Mouse (Mus musculus) limb, embryonic 15.5 days (tissue): ENCODE results near the gene Lifr. TPM values are rescaled to one million over a fixed set of nuclear protein-coding genes. Genes with fewer than 3 reads are reported as not detected.

ENCODE experiments used
- ATAC-seq: fragments of 200-750 bp; cut with Nextera tagmentation; 2 replicates; pipeline ENCODE4 v1.8.0; 2017; ENCODE audit warnings: low read depth, moderate TSS enrichment; ENCODE audit not compliant: insufficient number of reproducible peaks, low FRiP score, low TSS enrichment
- H3K27ac ChIP-seq: fragments of 300-500 bp; sonication (generic); 2 replicates; pipeline ENCODE4 v1.5.1; 2015; ENCODE audit warnings: moderate library complexity, mild to moderate bottlenecking, inconsistent platforms
- H3K27me3 ChIP-seq: fragments of 300-500 bp; sonication (generic); 2 replicates; pipeline ENCODE4 v1.6.1; 2015; ENCODE audit warnings: inconsistent platforms
- H3K36me3 ChIP-seq: fragments of 300-500 bp; sonication (generic); 2 replicates; pipeline ENCODE4 v1.6.1; 2015; ENCODE audit warnings: inconsistent platforms
- H3K4me1 ChIP-seq: fragments of 300-500 bp; sonication (generic); 2 replicates; pipeline ENCODE4 v1.6.1; 2015; ENCODE audit warnings: inconsistent platforms
- H3K4me2 ChIP-seq: fragments of 300-500 bp; sonication (generic); 2 replicates; pipeline ENCODE4 v1.6.1; 2015; ENCODE audit warnings: mild to moderate bottlenecking, inconsistent platforms
- H3K4me3 ChIP-seq: fragments of 300-500 bp; sonication (generic); 2 replicates; pipeline ENCODE4 v1.5.1; 2015; ENCODE audit warnings: mild to moderate bottlenecking, inconsistent platforms
- H3K9ac ChIP-seq: fragments of 300-500 bp; sonication (generic); 2 replicates; pipeline ENCODE4 v1.6.1; 2015; ENCODE audit warnings: inconsistent platforms
- H3K9me3 ChIP-seq: fragments of 300-500 bp; sonication (generic); 2 replicates; pipeline ENCODE4 v1.6.1; 2016; ENCODE audit warnings: inconsistent platforms
- WGBS: fragments of 180-500 bp; shearing (Covaris S2); methylation state at CpG from one replicate; pipeline ENCODE4 v1.1.7; 2015; 5-methylcytosine and 5-hydroxymethylcytosine counted together
- polyA plus RNA-seq: library from polyadenylated mRNA; unstranded; fragments of >200 nt; fragmentation: Nextera tagmentation; extraction: Ambion mirVana; gene quantifications from 2 replicates; pipeline ENCODE4 v1.2.1, GENCODE M21; 2015

Gene Lifr
- polyA plus RNA-seq, 1 experiment from 2014 or later = 14.3 TPM

- Histone ChIP-seq H3K4me3 (no peak overlapping the region), H3K9me3 (no peaks in the 10 kb centered on the region), H3K4me1 (peaks cover 21% of the 10 kb centered on the region), H3K9ac (no peak overlapping the region), H3K27me3 (0 out of 2 replicates have a peak, but pooled peaks cover 3% of the 10 kb centered on the region), H3K4me2 (no peak overlapping the region), H3K27ac (no peak overlapping the region), H3K36me3 (no peaks in the 10 kb centered on the region)
- 59% methylated on average over 13 of the region's 13 CpGs for WGBS
- ATAC-seq = no peak
These were observed 42.3 kb downstream of the Lifr start for GRCm38 (mm10) chr15:7132741-7133140.

GRCm38 (mm10) chr15:7134454-7135052, 44.1 kb downstream of the Lifr start:
- Histone ChIP-seq H3K27me3 (0 out of 2 replicates have a peak, but pooled peaks cover 3% of the 10 kb centered on the region), H3K9ac (no peak overlapping the region), H3K9me3 (no peaks in the 10 kb centered on the region), H3K4me1 (peaks cover 24% of the 10 kb centered on the region), H3K4me3 (no peak overlapping the region), H3K4me2 (no peak overlapping the region), H3K36me3 (no peaks in the 10 kb centered on the region), H3K27ac (no peak overlapping the region)
- ATAC-seq = no peak
- 52% methylated on average over 11 of the region's 11 CpGs for WGBS

GRCm38 (mm10) chr15:7135982-7136562, 45.7 kb downstream of the Lifr start:
- Histone ChIP-seq H3K4me3 (no peak overlapping the region), H3K27me3 (0 out of 2 replicates have a peak, but pooled peaks cover 3% of the 10 kb centered on the region), H3K9ac (no peak overlapping the region), H3K9me3 (no peaks in the 10 kb centered on the region), H3K4me2 (no peak overlapping the region), H3K4me1 (peaks cover 17% of the 10 kb centered on the region), H3K36me3 (no peaks in the 10 kb centered on the region), H3K27ac (no peak overlapping the region)
- no peak for ATAC-seq
- WGBS = 61% methylated on average over 6 of the region's 6 CpGs

- no peak overlapping the region for H3K4me2 ChIP-seq
- WGBS = 76% methylated on average over 10 of the region's 10 CpGs
- H3K9ac ChIP-seq = no peak overlapping the region
- H3K4me1 ChIP-seq = peaks cover 10% of the 10 kb centered on the region; the same call in 1 of the 2 replicates
- no peaks in the 10 kb centered on the region for H3K36me3 ChIP-seq
- no peak overlapping the region for H3K27ac ChIP-seq
- H3K4me3 ChIP-seq = no peak overlapping the region
- no peaks in the 10 kb centered on the region for H3K9me3 ChIP-seq
- ATAC-seq = no peak
- H3K27me3 ChIP-seq = 0 out of 2 replicates have a peak, but pooled peaks cover 3% of the 10 kb centered on the region
These were observed 46.5 kb downstream of the Lifr start for GRCm38 (mm10) chr15:7136912-7137311.

- WGBS = 74% methylated on average over 12 of the region's 12 CpGs
- H3K9me3 ChIP-seq = no peaks in the 10 kb centered on the region
- no peaks in the 10 kb centered on the region for H3K36me3 ChIP-seq
- H3K4me3 ChIP-seq = no peak overlapping the region
- H3K4me1 ChIP-seq = peaks cover 9% of the 10 kb centered on the region; the same call in 1 of the 2 replicates
- H3K27me3 ChIP-seq = 0 out of 2 replicates have a peak, but pooled peaks cover 3% of the 10 kb centered on the region
- ATAC-seq = no peak
- H3K4me2 ChIP-seq = no peak overlapping the region
- no peak overlapping the region for H3K27ac ChIP-seq
- H3K9ac ChIP-seq = no peak overlapping the region
These were observed 47.2 kb downstream of the Lifr start for GRCm38 (mm10) chr15:7137607-7138006.

- no peaks in the 10 kb centered on the region for H3K9me3 ChIP-seq
- H3K9ac ChIP-seq = no peak overlapping the region
- H3K36me3 ChIP-seq = no peaks in the 10 kb centered on the region
- no peak overlapping the region for H3K27ac ChIP-seq
- H3K27me3 ChIP-seq = no peaks in the 10 kb centered on the region
- H3K4me1 ChIP-seq = peaks cover 7% of the 10 kb centered on the region
- H3K4me2 ChIP-seq = no peak overlapping the region
- no peak for ATAC-seq
- H3K4me3 ChIP-seq = no peak overlapping the region
- WGBS = 94% methylated on average over 14 of the region's 14 CpGs
These were observed 48.1 kb downstream of the Lifr start for GRCm38 (mm10) chr15:7138471-7138870.

- 84% methylated on average over 7 of the region's 7 CpGs for WGBS
- Histone ChIP-seq H3K4me2 (no peak overlapping the region), H3K4me1 (peaks cover 24% of the 10 kb centered on the region), H3K27ac (no peak overlapping the region), H3K9ac (no peak overlapping the region), H3K9me3 (no peaks in the 10 kb centered on the region), H3K36me3 (no peaks in the 10 kb centered on the region), H3K4me3 (no peak overlapping the region), H3K27me3 (no peaks in the 10 kb centered on the region)
- no peak for ATAC-seq
These were observed 49.9 kb downstream of the Lifr start for GRCm38 (mm10) chr15:7140322-7140721.

- peaks cover 27% of the 10 kb centered on the region for H3K4me1 ChIP-seq
- WGBS = 72% methylated on average over 13 of the region's 13 CpGs
- H3K9me3 ChIP-seq = no peaks in the 10 kb centered on the region
- H3K9ac ChIP-seq = no peak overlapping the region
- no peak for ATAC-seq
- no peak overlapping the region for H3K4me3 ChIP-seq
- no peak overlapping the region for H3K27ac ChIP-seq
- no peaks in the 10 kb centered on the region for H3K36me3 ChIP-seq
- no peak overlapping the region for H3K4me2 ChIP-seq
- H3K27me3 ChIP-seq = no peaks in the 10 kb centered on the region
These were observed 50.8 kb downstream of the Lifr start for GRCm38 (mm10) chr15:7141246-7141645.

GRCm38 (mm10) chr15:7143689-7144170, 53.3 kb downstream of the Lifr start:
- no peaks in the 10 kb centered on the region for H3K9me3 ChIP-seq
- H3K4me2 ChIP-seq = no peak overlapping the region
- no peak overlapping the region for H3K4me3 ChIP-seq
- H3K36me3 ChIP-seq = no peaks in the 10 kb centered on the region
- no peak overlapping the region for H3K9ac ChIP-seq
- ATAC-seq = no peak
- H3K27me3 ChIP-seq = no peaks in the 10 kb centered on the region
- no peak overlapping the region for H3K27ac ChIP-seq
- H3K4me1 ChIP-seq = peaks cover 26% of the 10 kb centered on the region
- 41% methylated on average over 15 of the region's 15 CpGs for WGBS

- Histone ChIP-seq H3K4me2 (no peak overlapping the region), H3K9ac (no peak overlapping the region), H3K36me3 (no peaks in the 10 kb centered on the region), H3K4me1 (peaks cover 26% of the 10 kb centered on the region), H3K27me3 (no peaks in the 10 kb centered on the region), H3K4me3 (no peak overlapping the region), H3K9me3 (no peaks in the 10 kb centered on the region), H3K27ac (no peak overlapping the region)
- WGBS = 68% methylated on average over 3 of the region's 3 CpGs
- ATAC-seq = no peak
These were observed 54.1 kb downstream of the Lifr start for GRCm38 (mm10) chr15:7144542-7144941.

- no peaks in the 10 kb centered on the region for H3K9me3 ChIP-seq
- WGBS = 75% methylated on average over 9 of the region's 9 CpGs
- H3K27ac ChIP-seq = no peak overlapping the region
- no peak overlapping the region for H3K9ac ChIP-seq
- H3K4me2 ChIP-seq = no peak overlapping the region
- H3K27me3 ChIP-seq = no peaks in the 10 kb centered on the region
- no peak for ATAC-seq
- no peaks in the 10 kb centered on the region for H3K36me3 ChIP-seq
- no peak overlapping the region for H3K4me3 ChIP-seq
- H3K4me1 ChIP-seq = peaks cover 26% of the 10 kb centered on the region
These were observed 54.5 kb downstream of the Lifr start for GRCm38 (mm10) chr15:7144942-7145341.

- no peak overlapping the region for H3K27ac ChIP-seq
- WGBS = 68% methylated on average over 5 of the region's 5 CpGs
- H3K9ac ChIP-seq = no peak overlapping the region
- H3K36me3 ChIP-seq = no peaks in the 10 kb centered on the region
- no peaks in the 10 kb centered on the region for H3K27me3 ChIP-seq
- ATAC-seq = no peak
- H3K9me3 ChIP-seq = no peaks in the 10 kb centered on the region
- no peak overlapping the region for H3K4me2 ChIP-seq
- no peak overlapping the region for H3K4me3 ChIP-seq
- H3K4me1 ChIP-seq = peaks cover 26% of the 10 kb centered on the region
These were observed 55.1 kb downstream of the Lifr start for GRCm38 (mm10) chr15:7145555-7145954.
